Mouse (Mus musculus) heart, embryonic 11.5 days (tissue): ENCODE data around the gene Nags. TPM values are rescaled to one million over a fixed set of nuclear protein-coding genes. Genes with fewer than 3 reads are reported as not detected.
"Not testable (repeated sequence)": the region's sequence is repeated elsewhere in the genome, so short reads cannot be mapped to it uniquely, and the experiment has no call there.

ENCODE experiments used
- ATAC-seq: fragments of 200-750 bp; cut with Nextera tagmentation; replicated peaks from 2 replicates; pipeline ENCODE4 v1.8.0; 2017; ENCODE audit warnings: moderate library complexity; ENCODE audit not compliant: insufficient number of reproducible peaks, low FRiP score, low TSS enrichment
- H3K27ac ChIP-seq: fragments of 300-500 bp; sonication (generic); 2 replicates; pipeline ENCODE4 v1.5.1; 2014; ENCODE audit warnings: mild to moderate bottlenecking, low read depth, low read length
- H3K27me3 ChIP-seq: fragments of 300-500 bp; sonication (generic); 2 replicates; pipeline ENCODE4 v1.6.1; 2014; ENCODE audit warnings: mild to moderate bottlenecking, low read length, mixed read lengths; ENCODE audit not compliant: control insufficient read depth, insufficient read depth
- H3K36me3 ChIP-seq: fragments of 300-500 bp; sonication (generic); 2 replicates; pipeline ENCODE4 v1.6.1; 2014; ENCODE audit warnings: mild to moderate bottlenecking, low read length, moderate library complexity, mixed read lengths; ENCODE audit not compliant: control insufficient read depth, insufficient read depth
- H3K4me1 ChIP-seq: fragments of 300-500 bp; sonication (generic); 2 replicates; pipeline ENCODE4 v1.6.1; 2014; ENCODE audit warnings: low read length; ENCODE audit not compliant: control insufficient read depth, insufficient read depth
- H3K4me2 ChIP-seq: fragments of 300-500 bp; sonication (generic); 2 replicates; pipeline ENCODE4 v1.6.1; 2014; ENCODE audit warnings: mild to moderate bottlenecking, moderate library complexity
- H3K4me3 ChIP-seq: fragments of 300-500 bp; sonication (generic); 2 replicates; pipeline ENCODE4 v1.5.1; 2014; ENCODE audit warnings: low read depth, low read length
- H3K9ac ChIP-seq: fragments of 300-500 bp; sonication (generic); 2 replicates; pipeline ENCODE4 v1.6.1; 2014; ENCODE audit warnings: mild to moderate bottlenecking, low read depth, low read length, moderate library complexity
- H3K9me3 ChIP-seq: fragments of 300-500 bp; sonication (generic); replicated peaks from 2 replicates; pipeline ENCODE4 v1.6.1; 2016; ENCODE audit warnings: low read length; ENCODE audit not compliant: control insufficient read depth
- WGBS: fragments of 180-500 bp; shearing (Covaris S2); extraction: QIAGEN DNeasy Blood & Tissue Kit; methylation state at CpG from one replicate; pipeline ENCODE4 v1.1.7; 2014; ENCODE audit not compliant: insufficient replicate concordance; 5-methylcytosine and 5-hydroxymethylcytosine counted together
- polyA plus RNA-seq: library from polyadenylated mRNA; unstranded; fragments of >200 nt; fragmentation: Nextera tagmentation; extraction: Ambion mirVana; gene quantifications from 2 replicates; pipeline ENCODE4 v1.2.1, GENCODE M21; 2014

The Nags gene
- polyA plus RNA-seq, 1 experiment from 2014 or later, result 0.33 TPM

- Histone ChIP-seq H3K27me3 (peaks cover 65% of the 10 kb centered on the region), H3K27ac (no peak overlapping the region), H3K4me3 (peak overlapping the region; percentile 43), H3K9ac (0 out of 2 replicates have a peak overlapping the region, but pooled peaks have one; percentile 3), H3K9me3 (no peaks in the 10 kb centered on the region), H3K4me1 (peaks cover 22% of the 10 kb centered on the region), H3K36me3 (no peaks in the 10 kb centered on the region), H3K4me2 (peak overlapping the region; percentile 61)
- ATAC-seq, result no peak
- WGBS, result 4% methylated on average over 16 of the region's 16 CpGs
Measured at GRCm38 (mm10) chr11:102146005-102146404, 692 bp downstream of the Nags start.

- H3K4me3 ChIP-seq, result peak overlapping the region; percentile 43
- no peak for ATAC-seq
- 11% methylated on average over 17 of the region's 17 CpGs for WGBS
- H3K27ac ChIP-seq, result no peak overlapping the region
- H3K4me1 ChIP-seq, result peaks cover 22% of the 10 kb centered on the region
- peaks cover 65% of the 10 kb centered on the region for H3K27me3 ChIP-seq
- H3K36me3 ChIP-seq, result no peaks in the 10 kb centered on the region
- H3K9ac ChIP-seq, result no peak overlapping the region; the same call in 1 of the 2 replicates
- peak overlapping the region; percentile 61 for H3K4me2 ChIP-seq
- H3K9me3 ChIP-seq, result no peaks in the 10 kb centered on the region
Measured at GRCm38 (mm10) chr11:102146531-102146930, 1.2 kb downstream of the Nags start.

GRCm38 (mm10) chr11:102147213-102147989 lies 2.1 kb downstream of the Nags start:
- no peak for ATAC-seq
- H3K4me2 ChIP-seq, result peak overlapping the region; percentile 61
- H3K4me1 ChIP-seq, result peaks cover 22% of the 10 kb centered on the region
- 12% methylated on average over 34 of the region's 34 CpGs for WGBS
- H3K4me3 ChIP-seq, result peak overlapping the region; percentile 43
- no peak overlapping the region; the same call in 1 of the 2 replicates for H3K9ac ChIP-seq
- H3K27ac ChIP-seq, result no peak overlapping the region
- no peaks in the 10 kb centered on the region for H3K36me3 ChIP-seq
- H3K9me3 ChIP-seq, result no peaks in the 10 kb centered on the region
- peaks cover 64% of the 10 kb centered on the region for H3K27me3 ChIP-seq

- 0 out of 2 replicates have a peak within 1 kb of the TSS, but pooled peaks have one; percentile 62 for H3K27ac ChIP-seq
- peak; percentile 69 for ATAC-seq
Measured at GRCm38 (mm10) chr11:102156039-102156785, 10.9 kb downstream of the Nags start, which contains the start of gene Tmem101. Gene Tmem101 (minus strand): TSS chr11:102156404.

GRCm38 (mm10) chr11:102156786-102157089 lies 11.4 kb downstream of the Nags start:
- Histone ChIP-seq H3K4me3 (no peak overlapping the region), H3K36me3 (no peaks in the 10 kb centered on the region; the same call in 1 of the 2 replicates), H3K9me3 (no peaks in the 10 kb centered on the region), H3K27me3 (no peaks in the 10 kb centered on the region), H3K9ac (no peak overlapping the region), H3K4me1 (peaks cover 4% of the 10 kb centered on the region; the same call in 1 of the 2 replicates), H3K4me2 (no peak overlapping the region; the same call in 1 of the 2 replicates), H3K27ac (no peak overlapping the region)
- no peak for ATAC-seq
- WGBS, result 8% methylated on average over 1 of the region's 1 CpGs

More at GRCm38 (mm10) chr11:102156039-102156785, 10.9 kb downstream of the Nags start, which contains the start of gene Tmem101:
- under 1% methylated on average over 37 of the region's 37 CpGs for WGBS
- Histone ChIP-seq H3K9me3 (no peaks in the 10 kb centered on the region), H3K4me1 (peaks cover 4% of the 10 kb centered on the region; the same call in 1 of the 2 replicates), H3K4me3 (peak within 1 kb of the TSS; percentile 91), H3K4me2 (peak within 1 kb of the TSS; percentile 96), H3K36me3 (no peaks in the 10 kb centered on the region), H3K9ac (peak within 1 kb of the TSS; percentile 84), H3K27me3 (no peaks in the 10 kb centered on the region)

GRCm38 (mm10) chr11:102158024-102158423 lies 12.7 kb downstream of the Nags start:
- H3K9ac ChIP-seq, H3K27ac ChIP-seq, H3K9me3 ChIP-seq, H3K4me3 ChIP-seq, ATAC-seq, H3K36me3 ChIP-seq, H3K27me3 ChIP-seq, H3K4me2 ChIP-seq, H3K4me1 ChIP-seq: not testable (repeated sequence)
- 65% methylated on average over 2 of the region's 2 CpGs for WGBS

GRCm38 (mm10) chr11:102159781-102160180 lies 14.5 kb downstream of the Nags start:
- Histone ChIP-seq H3K36me3 (peaks cover 12% of the 10 kb centered on the region), H3K4me2 (no peak overlapping the region), H3K9me3 (no peaks in the 10 kb centered on the region), H3K27me3 (no peaks in the 10 kb centered on the region), H3K27ac (no peak overlapping the region), H3K4me1 (peaks cover 4% of the 10 kb centered on the region; the same call in 1 of the 2 replicates), H3K9ac (no peak overlapping the region), H3K4me3 (no peak overlapping the region)
- WGBS, result 79% methylated on average over 5 of the region's 5 CpGs
- no peak for ATAC-seq

GRCm38 (mm10) chr11:102165971-102166722 lies 20.8 kb downstream of the Nags start:
- no peak for ATAC-seq
- H3K27ac ChIP-seq, result no peak overlapping the region
- H3K36me3 ChIP-seq, result peaks cover 19% of the 10 kb centered on the region
- no peaks in the 10 kb centered on the region for H3K4me1 ChIP-seq
- 63% methylated on average over 6 of the region's 6 CpGs for WGBS
- H3K9ac ChIP-seq, result no peak overlapping the region
- H3K27me3 ChIP-seq, result no peaks in the 10 kb centered on the region
- no peaks in the 10 kb centered on the region for H3K9me3 ChIP-seq
- no peak overlapping the region for H3K4me2 ChIP-seq
- no peak overlapping the region for H3K4me3 ChIP-seq
